Mouse (Mus musculus): ENCODE measurements around the gene Pin1. TPM values are rescaled to one million over a fixed set of nuclear protein-coding genes. Genes with fewer than 3 reads are reported as not detected.
A peak's percentile ranks its signal among the peaks of the same experiment; 100 is the strongest.
"Not testable (repeated sequence)": the region's sequence is repeated elsewhere in the genome, so short reads cannot be mapped to it uniquely, and the experiment has no call there.

The Pin1 gene
- polyA plus RNA-seq (2016; fragmentation: Nextera tagmentation; extraction: Ambion mirVana) = 68.6 and 80.2 TPM in 2 replicates

DNA sequence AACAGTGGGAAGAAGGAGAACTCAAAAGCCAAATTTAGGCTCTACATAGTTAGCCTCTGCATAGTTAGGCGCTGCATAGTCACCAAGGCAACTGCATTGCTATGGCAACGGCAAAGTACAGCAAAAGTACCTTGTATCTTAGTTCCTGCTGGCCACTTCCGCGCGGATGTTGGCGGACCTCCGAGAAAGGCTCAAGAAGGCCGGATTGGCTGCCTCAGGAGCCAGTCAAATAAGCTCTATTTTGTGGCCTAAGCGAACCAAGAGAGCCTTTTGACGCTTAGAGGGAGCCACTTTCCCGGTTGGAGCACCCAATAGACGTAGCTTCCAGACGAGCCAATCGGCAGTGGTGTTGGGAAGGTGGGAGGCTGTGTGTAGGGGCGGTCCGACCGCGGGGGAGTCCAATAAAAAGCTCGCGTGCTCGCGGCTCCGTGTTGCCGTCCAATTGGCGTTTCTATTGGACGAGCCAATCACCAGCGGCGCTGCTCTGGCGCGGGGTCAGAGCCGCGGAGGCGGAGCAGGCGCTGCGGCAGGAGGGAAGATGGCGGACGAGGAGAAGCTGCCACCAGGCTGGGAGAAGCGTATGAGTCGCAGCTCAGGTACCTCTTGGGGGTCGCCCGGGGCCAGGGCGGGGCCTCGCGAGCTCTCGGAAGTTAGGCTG lies at the start of gene Pin1:
Pin1 (plus strand) TSS at position 494 of the 658 bp plus-strand sequence.
- under 1% methylated on average over 45 of the region's 45 CpGs for WGBS
- Histone ChIP-seq H3K4me1 (peaks cover 21% of the 10 kb centered on the region), H3K4me3 (peak within 1 kb of the TSS; percentile 98), H3K27ac (peak within 1 kb of the TSS; percentile 92), H3K9me3 (no peaks in the 10 kb centered on the region), H3K36me3 (peaks cover 52% of the 10 kb centered on the region), H3K27me3 (ENCODE audit: insufficient read depth, poor library complexity, severe bottlenecking) (no peaks in the 10 kb centered on the region)
- DNase-seq (ENCODE audit: low spot score) = peak; percentile 100

DNA sequence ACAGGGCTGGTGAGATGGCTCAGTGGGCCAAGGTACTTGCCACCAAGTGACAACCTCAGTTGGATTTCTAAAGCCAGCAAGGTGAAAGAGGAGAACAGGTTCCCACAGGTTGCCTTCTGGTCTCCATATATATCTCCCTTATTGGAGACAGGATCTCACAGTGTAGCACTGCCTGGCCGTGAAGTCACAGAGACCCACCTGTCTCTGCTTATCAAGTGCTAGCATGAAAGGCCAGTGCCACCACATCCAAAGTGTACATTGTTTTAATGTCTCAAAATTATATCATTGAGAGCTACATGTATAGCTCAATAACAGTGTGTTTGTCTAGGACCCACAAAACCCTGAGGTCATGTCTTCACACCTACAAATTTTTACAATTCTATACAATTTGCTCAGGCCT lies 45.6 kb upstream of the Pin1 start:
- Histone ChIP-seq H3K9me3 (no peaks in the 10 kb centered on the region), H3K27me3 (ENCODE audit: insufficient read depth, poor library complexity, severe bottlenecking) (no peaks in the 10 kb centered on the region), H3K4me3 (peak overlapping the region; percentile 83; the same call in 1 of the 2 replicates), H3K36me3 (peaks cover 7% of the 10 kb centered on the region; the same call in 1 of the 2 replicates), H3K27ac (no peak overlapping the region), H3K4me1 (no peaks in the 10 kb centered on the region)
- DNase-seq (ENCODE audit: low spot score) = no peak
- WGBS = 91% methylated on average over 1 of the region's 1 CpGs

DNA sequence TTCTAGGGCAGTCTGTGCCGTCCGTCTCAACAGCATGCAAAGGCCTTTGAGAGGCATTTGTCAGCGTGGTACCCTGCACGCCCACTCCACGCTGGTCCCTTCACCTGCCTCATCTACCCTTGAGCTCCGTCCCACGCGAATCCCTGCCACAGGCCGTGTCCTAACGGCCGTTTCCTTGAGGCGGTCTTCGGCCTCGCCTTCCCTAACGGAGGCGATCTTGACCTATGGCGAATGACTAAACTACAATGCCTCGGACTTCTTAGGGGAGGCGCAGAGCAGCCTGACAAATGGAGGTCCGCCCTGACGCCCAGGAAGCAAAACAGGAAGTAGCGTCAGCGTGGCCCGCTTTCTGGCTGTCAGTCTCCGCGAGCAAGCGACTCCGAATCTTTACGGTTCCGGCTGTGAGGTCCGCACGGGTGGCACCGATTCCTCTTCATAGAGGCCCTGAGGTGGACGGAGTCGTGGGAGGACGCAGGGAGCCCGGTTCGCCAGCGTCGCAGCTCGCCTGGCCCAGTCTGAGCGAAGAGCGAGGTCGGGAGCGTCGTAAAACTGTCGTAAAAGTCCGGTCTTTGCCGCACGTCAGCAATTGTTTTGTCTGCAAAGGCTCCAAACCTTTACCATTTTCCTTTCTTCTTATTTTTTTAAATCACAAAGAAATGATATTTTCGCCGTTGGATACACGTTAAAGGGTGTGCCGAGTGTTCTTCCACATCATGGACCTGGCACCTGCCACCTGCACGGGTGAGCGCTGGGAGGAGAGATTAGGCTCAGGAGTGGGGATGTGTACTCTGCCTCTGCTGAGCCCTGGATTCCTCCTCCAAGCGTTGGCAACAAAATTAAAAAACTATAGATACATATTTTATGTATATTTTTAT lies 44.6 kb upstream of the Pin1 start:
- peak overlapping the region; percentile 99 for H3K27ac ChIP-seq
- peak; percentile 96 for DNase-seq (ENCODE audit: low spot score)
- no peaks in the 10 kb centered on the region for H3K9me3 ChIP-seq
- H3K36me3 ChIP-seq = peaks cover 7% of the 10 kb centered on the region; the same call in 1 of the 2 replicates
- peak overlapping the region; percentile 83 for H3K4me3 ChIP-seq
- no peaks in the 10 kb centered on the region for H3K4me1 ChIP-seq
- H3K27me3 ChIP-seq (ENCODE audit: insufficient read depth, poor library complexity, severe bottlenecking) = no peaks in the 10 kb centered on the region
- WGBS = under 1% methylated on average over 57 of the region's 57 CpGs

DNA sequence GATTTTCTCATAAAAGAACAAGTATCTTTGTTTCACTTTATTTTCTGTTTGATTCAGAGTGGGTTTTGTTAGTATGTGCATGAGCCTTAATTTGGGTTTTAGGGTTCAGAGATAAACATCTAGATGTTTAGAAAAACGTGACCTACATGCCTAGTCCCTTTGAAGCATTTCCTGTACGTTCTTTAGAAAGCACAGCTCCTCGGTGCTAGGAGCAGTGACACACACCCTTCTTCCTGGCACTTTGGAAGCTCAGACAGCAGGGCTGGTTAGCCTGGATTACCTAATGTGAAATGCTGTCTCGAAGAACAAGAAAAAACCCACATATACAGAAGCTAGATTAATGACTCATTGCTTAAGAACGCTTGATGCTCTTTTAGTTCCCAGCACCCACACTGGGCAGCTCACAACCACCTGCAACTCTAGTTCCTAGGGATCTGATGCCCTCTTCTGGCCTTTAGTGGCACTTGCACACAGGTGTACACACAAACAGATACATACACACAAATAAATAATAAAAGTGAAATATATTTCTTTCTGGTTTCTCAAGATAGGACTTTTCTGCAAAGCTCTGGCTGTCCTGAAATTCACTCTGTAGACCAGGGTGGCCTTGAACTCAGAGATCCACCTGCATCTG lies 41.9 kb upstream of the Pin1 start:
- Histone ChIP-seq H3K27ac (no peak overlapping the region), H3K4me1 (no peaks in the 10 kb centered on the region), H3K27me3 (ENCODE audit: insufficient read depth, poor library complexity, severe bottlenecking) (no peaks in the 10 kb centered on the region), H3K36me3 (peaks cover 7% of the 10 kb centered on the region; the same call in 1 of the 2 replicates), H3K4me3 (no peak overlapping the region), H3K9me3 (no peaks in the 10 kb centered on the region)
- DNase-seq (ENCODE audit: low spot score) = no peak
- 76% methylated on average over 5 of the region's 5 CpGs for WGBS

DNA sequence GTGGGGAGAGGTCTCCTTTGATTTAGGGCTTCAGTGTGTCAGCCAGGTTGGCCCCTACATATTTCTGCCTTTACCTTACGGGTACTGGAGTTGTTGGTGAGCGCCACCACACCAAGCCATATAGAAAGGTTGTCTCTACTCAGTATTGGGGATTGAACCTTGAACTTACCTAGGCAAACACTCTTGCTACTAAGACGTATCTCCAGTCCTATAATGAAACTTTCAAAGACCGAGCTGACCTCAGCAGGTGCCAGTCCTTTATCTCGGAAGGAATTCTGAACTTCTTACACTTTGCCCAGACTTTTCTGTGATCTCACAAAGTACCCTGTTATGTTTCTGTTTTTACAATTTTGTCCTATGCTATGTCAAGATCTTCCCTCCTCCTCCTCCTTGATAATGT lies 39.9 kb upstream of the Pin1 start:
- H3K27ac ChIP-seq = no peak overlapping the region
- H3K4me1 ChIP-seq = no peaks in the 10 kb centered on the region
- no peaks in the 10 kb centered on the region for H3K27me3 ChIP-seq (ENCODE audit: insufficient read depth, poor library complexity, severe bottlenecking)
- no peaks in the 10 kb centered on the region for H3K9me3 ChIP-seq
- peaks cover 7% of the 10 kb centered on the region; the same call in 1 of the 2 replicates for H3K36me3 ChIP-seq
- no peak for DNase-seq (ENCODE audit: low spot score)
- whole genome bisulfite sequencing = 80% methylated on average over 5 of the region's 5 CpGs
- no peak overlapping the region for H3K4me3 ChIP-seq

DNA sequence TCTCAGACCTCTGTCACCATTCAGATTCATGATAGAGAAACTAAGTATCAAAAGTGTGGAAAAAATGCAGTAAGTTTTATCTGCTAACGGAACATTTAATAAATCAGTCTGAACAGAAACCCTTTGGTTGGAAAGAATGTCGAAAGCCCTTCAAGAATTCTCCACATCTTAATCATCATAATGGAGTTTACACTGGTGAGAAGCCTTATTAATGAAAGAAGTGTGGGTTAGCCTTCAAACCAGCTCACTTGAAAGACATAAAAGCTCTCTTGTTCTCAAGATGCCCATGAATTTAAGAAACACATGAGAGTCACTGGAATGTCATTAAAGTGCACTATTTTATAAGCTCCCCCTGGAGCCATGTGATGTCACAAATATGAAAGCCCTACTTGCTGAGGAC lies 35.2 kb upstream of the Pin1 start:
- DNase-seq (ENCODE audit: low spot score) = no peak
- 83% methylated on average over 2 of the region's 2 CpGs for WGBS

DNA sequence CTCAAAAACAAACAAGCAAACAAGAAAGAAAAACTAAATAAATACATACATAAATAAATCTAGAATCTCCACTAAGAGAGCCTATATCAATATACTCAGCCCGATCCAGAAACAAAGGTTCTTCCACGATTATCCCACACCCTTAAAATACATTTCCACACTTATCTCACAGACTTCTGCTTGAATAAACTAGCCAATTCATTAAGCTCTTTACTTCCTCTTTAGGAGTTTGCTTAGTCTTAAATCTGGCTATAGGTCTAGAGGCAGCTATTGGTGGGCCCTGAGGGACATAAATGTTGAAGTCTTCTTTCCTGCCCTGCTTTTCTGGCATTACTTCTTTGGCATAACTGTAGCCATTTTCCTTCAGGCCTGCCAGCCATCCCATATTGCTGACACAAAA lies 20.6 kb upstream of the Pin1 start:
- Histone ChIP-seq H3K4me3 (no peak overlapping the region), H3K27ac (no peak overlapping the region), H3K4me1 (no peaks in the 10 kb centered on the region), H3K9me3 (no peaks in the 10 kb centered on the region), H3K36me3 (no peaks in the 10 kb centered on the region), H3K27me3 (ENCODE audit: insufficient read depth, poor library complexity, severe bottlenecking) (no peaks in the 10 kb centered on the region)
- no peak for DNase-seq (ENCODE audit: low spot score)
- WGBS = 87% methylated on average over 2 of the region's 2 CpGs

More for the DNA sequence above, 35.2 kb upstream of the Pin1 start:
- H3K27ac ChIP-seq = no peak overlapping the region
- H3K4me3 ChIP-seq = no peak overlapping the region
- H3K9me3 ChIP-seq = no peaks in the 10 kb centered on the region
- H3K27me3 ChIP-seq (ENCODE audit: insufficient read depth, poor library complexity, severe bottlenecking) = no peaks in the 10 kb centered on the region
- no peaks in the 10 kb centered on the region for H3K4me1 ChIP-seq
- H3K36me3 ChIP-seq = no peaks in the 10 kb centered on the region

DNA sequence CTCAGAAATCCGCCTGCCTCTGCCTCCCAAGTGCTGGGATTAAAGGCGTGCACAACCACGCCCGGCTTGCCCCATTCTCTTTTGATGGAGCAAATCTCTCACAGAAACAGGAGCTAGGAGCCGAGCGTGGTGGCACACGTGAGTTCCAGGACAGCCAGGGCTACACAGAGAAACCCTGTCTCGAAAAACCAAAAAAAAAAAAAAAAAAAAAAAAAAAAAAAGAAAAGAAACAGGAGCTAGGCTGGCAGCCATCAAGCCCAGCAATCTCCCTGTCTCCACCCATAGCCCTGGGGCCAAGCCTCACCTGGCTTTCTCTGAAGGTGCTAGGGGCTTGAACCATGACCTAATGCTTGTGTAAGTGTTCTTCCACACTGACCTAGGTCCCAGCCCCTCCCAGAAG lies 16.2 kb upstream of the Pin1 start:
- 90% methylated on average over 8 of the region's 8 CpGs for WGBS
- peaks cover 26% of the 10 kb centered on the region for H3K36me3 ChIP-seq
- not testable (repeated sequence) for H3K27ac ChIP-seq; H3K9me3 ChIP-seq; H3K4me3 ChIP-seq; DNase-seq (ENCODE audit: low spot score); H3K27me3 ChIP-seq (ENCODE audit: insufficient read depth, poor library complexity, severe bottlenecking); H3K4me1 ChIP-seq

DNA sequence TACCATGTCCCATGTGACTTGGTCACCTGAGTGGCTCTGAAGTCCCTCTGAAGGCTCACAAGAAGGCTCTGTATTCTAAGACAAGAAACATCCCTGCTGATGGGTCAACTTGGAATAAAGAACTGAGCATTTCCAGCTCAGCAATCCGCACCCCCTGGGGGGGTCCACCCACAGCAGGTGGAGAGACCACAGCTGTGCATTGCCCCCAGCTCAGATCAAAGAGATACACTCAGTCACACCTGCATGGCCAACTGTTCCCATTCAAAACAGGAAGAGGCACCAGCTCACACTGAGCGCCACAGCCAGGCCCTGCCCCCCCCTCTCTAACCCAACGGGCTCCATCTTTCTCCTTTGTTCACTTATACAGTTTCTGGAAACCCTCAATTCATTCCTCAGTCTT lies 15.6 kb upstream of the Pin1 start:
- Histone ChIP-seq H3K4me3 (no peak overlapping the region), H3K9me3 (no peaks in the 10 kb centered on the region), H3K4me1 (peaks cover 15% of the 10 kb centered on the region), H3K27ac (no peak overlapping the region), H3K36me3 (peaks cover 26% of the 10 kb centered on the region), H3K27me3 (ENCODE audit: insufficient read depth, poor library complexity, severe bottlenecking) (no peaks in the 10 kb centered on the region)
- DNase-seq (ENCODE audit: low spot score) = no peak
- 72% methylated on average over 3 of the region's 3 CpGs for WGBS

DNA sequence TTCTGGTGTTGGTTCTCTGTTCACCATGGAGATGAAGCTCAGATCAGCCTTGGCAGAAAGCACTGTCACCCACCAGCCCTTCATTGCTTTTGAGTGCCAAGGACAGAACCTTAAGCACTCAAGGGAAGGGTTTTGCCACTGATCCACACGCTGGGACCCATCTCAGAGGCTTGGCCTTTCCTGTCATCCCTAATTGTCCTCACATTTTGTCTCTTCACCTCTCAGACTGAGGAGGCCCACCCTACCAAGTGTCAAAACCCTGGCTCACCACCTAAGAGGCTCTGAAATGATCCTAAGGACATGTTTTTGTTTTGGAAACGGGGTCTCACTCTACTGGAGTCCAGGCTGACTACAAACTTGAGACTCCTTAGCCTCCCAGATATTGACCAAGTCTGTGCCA lies 15.1 kb upstream of the Pin1 start:
- 71% methylated on average over 2 of the region's 2 CpGs for WGBS
- H3K27me3 ChIP-seq (ENCODE audit: insufficient read depth, poor library complexity, severe bottlenecking) = no peaks in the 10 kb centered on the region
- H3K4me1 ChIP-seq = peaks cover 18% of the 10 kb centered on the region
- H3K9me3 ChIP-seq = no peaks in the 10 kb centered on the region
- no peak for DNase-seq (ENCODE audit: low spot score)
- H3K4me3 ChIP-seq = no peak overlapping the region
- H3K27ac ChIP-seq = no peak overlapping the region
- H3K36me3 ChIP-seq = peaks cover 26% of the 10 kb centered on the region

DNA sequence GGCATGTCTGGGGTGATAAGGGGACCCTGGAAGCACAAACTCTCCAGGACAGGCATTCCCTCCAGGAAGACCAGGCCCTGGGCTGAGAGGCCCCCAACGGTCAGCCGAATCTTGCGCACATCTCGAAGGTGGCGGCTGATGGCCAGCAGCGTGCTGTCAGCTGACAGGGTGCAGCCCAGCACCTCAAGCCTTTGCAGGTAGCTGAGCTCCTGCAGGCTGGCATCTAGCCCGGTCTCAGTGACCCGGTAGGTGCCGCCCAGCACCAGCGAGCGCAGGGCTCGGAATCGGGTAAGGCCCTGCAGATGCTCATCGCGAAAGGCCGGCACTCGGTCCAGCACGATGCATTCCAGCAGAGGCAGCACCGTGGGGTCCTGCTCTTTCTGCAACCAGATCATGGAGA lies 13.3 kb upstream of the Pin1 start:
- H3K36me3 ChIP-seq = peaks cover 26% of the 10 kb centered on the region
- DNase-seq (ENCODE audit: low spot score) = no peak
- no peak overlapping the region for H3K4me3 ChIP-seq
- no peaks in the 10 kb centered on the region for H3K9me3 ChIP-seq
- 91% methylated on average over 19 of the region's 19 CpGs for WGBS
- no peak overlapping the region for H3K27ac ChIP-seq
- no peaks in the 10 kb centered on the region for H3K27me3 ChIP-seq (ENCODE audit: insufficient read depth, poor library complexity, severe bottlenecking)
- H3K4me1 ChIP-seq = peaks cover 19% of the 10 kb centered on the region

DNA sequence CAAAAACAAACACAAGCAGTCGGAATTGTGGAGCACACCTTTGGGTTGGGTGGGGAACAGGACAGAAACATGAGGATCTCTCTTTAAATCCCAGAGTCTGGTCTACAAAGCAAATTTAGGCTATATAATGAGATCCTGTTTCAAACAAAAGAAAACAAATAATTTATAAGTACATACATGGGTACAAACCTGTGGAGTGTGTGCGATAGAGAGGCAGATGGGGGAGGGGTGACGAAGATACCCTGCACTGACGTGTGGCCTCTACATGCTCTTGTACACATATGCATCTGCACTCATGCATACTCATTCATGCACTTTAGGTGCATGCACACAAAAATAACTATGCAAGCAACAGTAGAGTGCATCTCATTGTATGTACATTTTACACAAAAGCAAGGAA lies 12.4 kb upstream of the Pin1 start:
- Histone ChIP-seq H3K4me3 (no peak overlapping the region), H3K9me3 (no peaks in the 10 kb centered on the region), H3K27me3 (ENCODE audit: insufficient read depth, poor library complexity, severe bottlenecking) (no peaks in the 10 kb centered on the region), H3K27ac (no peak overlapping the region), H3K36me3 (peaks cover 26% of the 10 kb centered on the region), H3K4me1 (peaks cover 24% of the 10 kb centered on the region)
- no peak for DNase-seq (ENCODE audit: low spot score)
- WGBS = 92% methylated on average over 4 of the region's 4 CpGs

DNA sequence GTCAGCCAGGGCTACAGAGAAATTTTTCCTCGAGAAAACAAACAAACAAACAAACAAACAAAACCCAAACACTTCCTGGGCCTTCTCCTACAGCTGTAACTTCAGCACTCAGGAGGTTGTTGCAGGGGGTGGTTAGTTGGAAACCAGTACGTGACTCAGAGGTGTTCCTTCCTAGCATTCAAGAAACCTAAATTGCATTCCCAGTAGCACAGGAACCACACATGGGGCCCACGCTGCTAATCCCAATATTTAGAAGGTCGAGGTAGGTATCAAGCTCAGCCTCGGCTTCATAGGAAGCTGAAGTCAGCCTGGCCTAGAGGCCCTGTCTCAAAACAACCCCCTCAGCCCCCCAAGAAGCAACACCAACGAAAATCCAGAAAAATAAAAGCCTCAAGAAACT lies 10.4 kb upstream of the Pin1 start:
- Histone ChIP-seq H3K9me3 (no peaks in the 10 kb centered on the region), H3K36me3 (peaks cover 32% of the 10 kb centered on the region), H3K27me3 (ENCODE audit: insufficient read depth, poor library complexity, severe bottlenecking) (no peaks in the 10 kb centered on the region), H3K27ac (peak overlapping the region; percentile 93), H3K4me1 (peaks cover 24% of the 10 kb centered on the region), H3K4me3 (peak overlapping the region; percentile 93)
- DNase-seq (ENCODE audit: low spot score) = no peak
- 25% methylated on average over 6 of the region's 6 CpGs for WGBS

All from heart, embryonic 10.5 days (tissue).